Mouse (Mus musculus) midbrain, embryonic 13.5 days (tissue): ENCODE results near the gene Gstp3. TPM values are rescaled to one million over a fixed set of nuclear protein-coding genes. Genes with fewer than 3 reads are reported as not detected.

Experiments used
- ATAC-seq: fragments of 200-750 bp; cut with Nextera tagmentation; 2 replicates; pipeline ENCODE4 v1.8.0; 2017; ENCODE audit warnings: mild to moderate bottlenecking, moderate TSS enrichment, moderate library complexity
- H3K27ac ChIP-seq: fragments of 300-500 bp; sonication (generic); 2 replicates; pipeline ENCODE4 v1.5.1; 2015; ENCODE audit warnings: inconsistent platforms, mild to moderate bottlenecking, moderate library complexity
- H3K27me3 ChIP-seq: fragments of 300-500 bp; sonication (generic); 2 replicates; pipeline ENCODE4 v1.6.1; 2015; ENCODE audit warnings: mild to moderate bottlenecking, inconsistent platforms
- H3K36me3 ChIP-seq: fragments of 300-500 bp; sonication (generic); 2 replicates; pipeline ENCODE4 v1.6.1; 2015; ENCODE audit warnings: mild to moderate bottlenecking, inconsistent platforms
- H3K4me1 ChIP-seq: fragments of 300-500 bp; sonication (generic); replicated peaks from 2 replicates; pipeline ENCODE4 v1.6.1; 2015; ENCODE audit warnings: inconsistent platforms
- H3K4me2 ChIP-seq: fragments of 300-500 bp; sonication (generic); replicated peaks from 2 replicates; pipeline ENCODE4 v1.6.1; 2015; ENCODE audit warnings: moderate library complexity, mild to moderate bottlenecking, inconsistent platforms
- H3K4me3 ChIP-seq: fragments of 300-500 bp; sonication (generic); replicated peaks from 2 replicates; pipeline ENCODE4 v1.5.1; 2015; ENCODE audit warnings: mild to moderate bottlenecking, inconsistent platforms
- H3K9ac ChIP-seq: fragments of 300-500 bp; sonication (generic); replicated peaks from 2 replicates; pipeline ENCODE4 v1.6.1; 2015; ENCODE audit warnings: mild to moderate bottlenecking, inconsistent platforms
- H3K9me3 ChIP-seq: fragments of 300-500 bp; sonication (generic); 2 replicates; pipeline ENCODE4 v1.6.1; 2016; ENCODE audit warnings: mild to moderate bottlenecking, inconsistent platforms
- WGBS: fragments of 180-500 bp; shearing (Covaris S2); methylation state at CpG from one replicate; pipeline ENCODE4 v1.1.7; 2015; 5-methylcytosine and 5-hydroxymethylcytosine counted together
- polyA plus RNA-seq: library from polyadenylated mRNA; unstranded; fragments of >200 nt; fragmentation: Nextera tagmentation; extraction: Ambion mirVana; gene quantifications from 2 replicates; pipeline ENCODE4 v1.2.1, GENCODE M21; 2015

The Gstp3 gene
- polyA plus RNA-seq, 1 experiment from 2014 or later = not detected

DNA sequence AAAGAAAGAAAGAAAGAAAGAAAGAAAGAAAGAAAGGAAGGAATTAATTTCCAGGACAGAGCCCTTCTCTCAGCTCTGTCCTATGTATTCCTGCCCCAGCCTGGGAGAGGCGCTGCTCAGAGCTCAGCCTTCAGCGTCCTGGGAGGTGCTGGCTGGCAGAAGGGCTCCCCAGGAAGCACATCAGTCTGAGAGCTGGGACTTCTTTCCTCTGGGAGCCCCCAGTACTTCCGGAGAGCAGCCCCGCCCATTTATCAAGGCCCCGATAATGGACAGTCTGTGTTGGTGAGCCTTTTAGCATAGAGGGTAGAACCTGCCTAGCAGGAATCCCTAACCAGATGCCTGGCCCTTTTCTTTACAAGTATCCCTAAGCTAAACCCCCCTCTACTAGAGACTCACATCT is 28.8 kb upstream of the Gstp3 start:
- H3K27ac ChIP-seq = no peak overlapping the region
- H3K4me1 ChIP-seq = no peaks in the 10 kb centered on the region
- no peak overlapping the region for H3K9ac ChIP-seq
- H3K4me2 ChIP-seq = no peak overlapping the region
- no peak for ATAC-seq
- WGBS = 62% methylated on average over 5 of the region's 5 CpGs
- no peaks in the 10 kb centered on the region for H3K9me3 ChIP-seq
- no peak overlapping the region for H3K4me3 ChIP-seq
- peaks cover 7% of the 10 kb centered on the region; the same call in 1 of the 2 replicates for H3K27me3 ChIP-seq
- H3K36me3 ChIP-seq = no peaks in the 10 kb centered on the region

GRCm38 (mm10) chr19:4087090-4087489 is 27.7 kb upstream of the Gstp3 start:
- peaks cover 7% of the 10 kb centered on the region; the same call in 1 of the 2 replicates for H3K27me3 ChIP-seq

DNA sequence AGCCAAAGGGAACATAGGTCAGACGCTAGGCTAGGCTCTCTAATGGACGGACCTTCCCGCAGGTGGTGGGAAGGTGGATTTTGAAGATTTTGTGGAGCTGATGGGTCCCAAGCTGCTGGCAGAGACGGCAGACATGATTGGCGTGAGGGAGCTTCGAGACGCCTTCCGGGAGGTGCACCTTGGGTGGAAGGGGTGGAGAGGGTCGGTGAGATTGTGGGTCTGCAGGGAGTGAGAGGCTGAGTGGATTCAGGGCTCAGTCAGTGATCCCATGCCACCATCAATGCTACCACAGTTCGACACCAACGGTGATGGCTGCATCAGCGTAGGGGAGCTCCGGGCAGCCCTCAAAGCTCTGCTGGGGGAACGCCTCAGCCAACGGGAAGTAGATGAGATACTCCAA is 26.8 kb upstream of the Gstp3 start:
- 93% methylated on average over 15 of the region's 15 CpGs for WGBS
- Histone ChIP-seq H3K27ac (no peak overlapping the region), H3K36me3 (no peaks in the 10 kb centered on the region), H3K27me3 (peaks cover 7% of the 10 kb centered on the region; the same call in 1 of the 2 replicates), H3K4me1 (no peaks in the 10 kb centered on the region), H3K4me3 (no peak overlapping the region), H3K4me2 (no peak overlapping the region), H3K9ac (no peak overlapping the region), H3K9me3 (no peaks in the 10 kb centered on the region)
- no peak for ATAC-seq

More at GRCm38 (mm10) chr19:4087090-4087489, 27.7 kb upstream of the Gstp3 start:
- ATAC-seq = no peak
- no peak overlapping the region for H3K27ac ChIP-seq
- WGBS = 93% methylated on average over 5 of the region's 5 CpGs
- no peak overlapping the region for H3K4me3 ChIP-seq
- H3K9me3 ChIP-seq = no peaks in the 10 kb centered on the region
- H3K4me2 ChIP-seq = no peak overlapping the region
- no peaks in the 10 kb centered on the region for H3K36me3 ChIP-seq
- no peaks in the 10 kb centered on the region for H3K4me1 ChIP-seq
- H3K9ac ChIP-seq = no peak overlapping the region

DNA sequence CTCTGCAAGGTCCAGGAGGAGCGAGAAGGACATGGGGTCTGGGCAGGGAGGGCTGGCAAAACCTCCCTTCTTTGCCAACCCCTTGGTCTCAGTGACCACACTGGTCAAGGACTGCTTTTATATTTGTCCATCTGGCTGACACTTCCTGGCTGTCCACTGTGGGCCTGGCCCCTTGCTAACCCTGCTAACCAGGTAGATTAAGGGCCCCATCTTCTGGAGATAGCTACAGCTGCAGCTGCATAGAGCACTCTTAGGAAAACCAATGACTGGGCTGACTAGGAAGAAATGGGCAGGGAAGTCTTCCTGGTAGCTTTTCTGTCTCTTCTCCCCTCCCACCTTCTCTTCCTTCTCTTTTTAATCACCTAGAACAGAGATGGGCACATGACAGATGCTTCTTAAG is 25.6 kb upstream of the Gstp3 start:
- no peak for ATAC-seq
- H3K4me3 ChIP-seq = no peak overlapping the region
- H3K27ac ChIP-seq = no peak overlapping the region
- peaks cover 7% of the 10 kb centered on the region; the same call in 1 of the 2 replicates for H3K27me3 ChIP-seq
- 86% methylated on average over 1 of the region's 1 CpGs for WGBS
- H3K9me3 ChIP-seq = no peaks in the 10 kb centered on the region
- H3K9ac ChIP-seq = no peak overlapping the region
- H3K4me2 ChIP-seq = no peak overlapping the region
- no peaks in the 10 kb centered on the region for H3K4me1 ChIP-seq
- H3K36me3 ChIP-seq = no peaks in the 10 kb centered on the region

DNA sequence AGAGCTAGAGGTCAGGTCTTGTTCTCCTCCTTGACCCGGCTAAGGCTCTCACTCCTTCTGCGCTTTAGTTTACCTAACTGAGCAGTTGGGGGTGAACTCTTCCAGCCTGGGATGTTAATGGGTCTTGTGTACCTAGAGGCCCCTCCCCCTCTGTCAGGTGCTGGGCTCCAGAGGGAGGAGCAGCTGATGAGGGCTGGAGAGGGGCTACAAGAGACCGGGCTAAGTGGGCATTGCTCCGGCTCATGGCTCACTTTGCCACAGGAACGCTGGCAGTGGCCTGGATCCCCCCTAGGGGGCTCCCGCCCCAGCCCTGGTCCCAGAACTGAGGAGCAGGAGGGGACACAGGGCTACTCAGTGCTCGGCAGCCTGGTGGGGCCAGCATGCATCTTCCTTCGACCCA is 24.5 kb upstream of the Gstp3 start:
- Histone ChIP-seq H3K4me3 (no peak overlapping the region), H3K36me3 (no peaks in the 10 kb centered on the region), H3K9me3 (no peaks in the 10 kb centered on the region), H3K4me1 (no peaks in the 10 kb centered on the region), H3K27ac (no peak overlapping the region), H3K9ac (no peak overlapping the region), H3K27me3 (0 out of 2 replicates have a peak, but pooled peaks cover 3% of the 10 kb centered on the region), H3K4me2 (no peak overlapping the region)
- ATAC-seq = no peak
- 23% methylated on average over 8 of the region's 8 CpGs for WGBS

DNA sequence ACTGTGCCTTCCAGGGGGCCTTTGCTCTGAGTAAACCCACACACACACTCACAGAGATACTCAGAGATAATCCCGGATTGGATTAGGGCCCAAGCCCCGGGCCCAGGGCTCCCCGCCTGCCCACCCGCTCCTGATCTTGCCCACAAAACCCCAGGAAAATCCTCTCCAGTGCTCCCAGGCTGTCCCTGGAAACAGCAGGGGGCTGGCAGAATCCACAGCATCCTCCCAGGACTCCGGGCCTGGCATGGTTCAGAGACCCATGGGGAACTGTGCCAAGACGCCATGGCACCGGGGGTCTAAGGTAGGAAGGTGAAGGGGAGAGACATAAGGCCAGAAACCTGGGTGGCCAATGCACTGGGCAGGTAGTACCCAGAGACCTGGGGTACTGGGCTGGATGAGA is 23.9 kb upstream of the Gstp3 start:
- no peak overlapping the region for H3K27ac ChIP-seq
- H3K4me1 ChIP-seq = no peaks in the 10 kb centered on the region
- H3K9ac ChIP-seq = no peak overlapping the region
- H3K9me3 ChIP-seq = no peaks in the 10 kb centered on the region
- H3K4me3 ChIP-seq = no peak overlapping the region
- H3K27me3 ChIP-seq = 0 out of 2 replicates have a peak, but pooled peaks cover 3% of the 10 kb centered on the region
- H3K4me2 ChIP-seq = no peak overlapping the region
- no peaks in the 10 kb centered on the region for H3K36me3 ChIP-seq
- no peak for ATAC-seq
- WGBS = 73% methylated on average over 7 of the region's 7 CpGs

GRCm38 (mm10) chr19:4082219-4082965 is 23.0 kb upstream of the Gstp3 start:
- 86% methylated on average over 11 of the region's 11 CpGs for WGBS
- no peak overlapping the region for H3K4me2 ChIP-seq
- no peaks in the 10 kb centered on the region for H3K4me1 ChIP-seq
- no peak overlapping the region for H3K27ac ChIP-seq
- H3K9me3 ChIP-seq = no peaks in the 10 kb centered on the region
- H3K27me3 ChIP-seq = 0 out of 2 replicates have a peak, but pooled peaks cover 3% of the 10 kb centered on the region
- no peaks in the 10 kb centered on the region for H3K36me3 ChIP-seq
- ATAC-seq = no peak
- no peak overlapping the region for H3K4me3 ChIP-seq
- no peak overlapping the region for H3K9ac ChIP-seq

GRCm38 (mm10) chr19:4081394-4081793 is 22.0 kb upstream of the Gstp3 start, which contains the start of gene Cabp2:
TSS of gene Cabp2 (plus strand) at chr19:4081578.
- no peak for ATAC-seq
- 58% methylated on average over 3 of the region's 3 CpGs for WGBS
- no peak within 1 kb of the TSS for H3K27ac ChIP-seq

GRCm38 (mm10) chr19:4080511-4081009 is 21.2 kb upstream of the Gstp3 start:
- Histone ChIP-seq H3K36me3 (no peaks in the 10 kb centered on the region), H3K27me3 (0 out of 2 replicates have a peak, but pooled peaks cover 3% of the 10 kb centered on the region), H3K9me3 (no peaks in the 10 kb centered on the region), H3K27ac (no peak overlapping the region), H3K4me3 (no peak overlapping the region), H3K9ac (no peak overlapping the region), H3K4me2 (no peak overlapping the region), H3K4me1 (no peaks in the 10 kb centered on the region)
- 64% methylated on average over 8 of the region's 8 CpGs for WGBS
- ATAC-seq = no peak

More at GRCm38 (mm10) chr19:4081394-4081793, 22.0 kb upstream of the Gstp3 start, which contains the start of gene Cabp2:
- no peak within 1 kb of the TSS for H3K9ac ChIP-seq
- H3K4me3 ChIP-seq = no peak within 1 kb of the TSS
- H3K4me2 ChIP-seq = no peak within 1 kb of the TSS
- H3K27me3 ChIP-seq = 0 out of 2 replicates have a peak, but pooled peaks cover 3% of the 10 kb centered on the region
- H3K9me3 ChIP-seq = no peaks in the 10 kb centered on the region
- no peaks in the 10 kb centered on the region for H3K4me1 ChIP-seq
- H3K36me3 ChIP-seq = no peaks in the 10 kb centered on the region

GRCm38 (mm10) chr19:4079594-4079993 is 20.2 kb upstream of the Gstp3 start:
- H3K27ac ChIP-seq = no peak overlapping the region
- WGBS = 88% methylated on average over 1 of the region's 1 CpGs
- no peak for ATAC-seq
- no peak overlapping the region for H3K4me3 ChIP-seq
- no peak overlapping the region for H3K9ac ChIP-seq
- no peaks in the 10 kb centered on the region for H3K36me3 ChIP-seq
- H3K4me1 ChIP-seq = no peaks in the 10 kb centered on the region
- H3K27me3 ChIP-seq = no peaks in the 10 kb centered on the region
- H3K4me2 ChIP-seq = no peak overlapping the region
- H3K9me3 ChIP-seq = no peaks in the 10 kb centered on the region

- no peaks in the 10 kb centered on the region for H3K4me1 ChIP-seq
- H3K27me3 ChIP-seq = no peaks in the 10 kb centered on the region
- 86% methylated on average over 1 of the region's 1 CpGs for WGBS
- no peak for ATAC-seq
- no peak overlapping the region for H3K4me2 ChIP-seq
- H3K27ac ChIP-seq = no peak overlapping the region
- H3K9me3 ChIP-seq = no peaks in the 10 kb centered on the region
- no peak overlapping the region for H3K4me3 ChIP-seq
- no peak overlapping the region for H3K9ac ChIP-seq
- no peaks in the 10 kb centered on the region for H3K36me3 ChIP-seq
Measured at GRCm38 (mm10) chr19:4075531-4075930, 16.2 kb upstream of the Gstp3 start.

DNA sequence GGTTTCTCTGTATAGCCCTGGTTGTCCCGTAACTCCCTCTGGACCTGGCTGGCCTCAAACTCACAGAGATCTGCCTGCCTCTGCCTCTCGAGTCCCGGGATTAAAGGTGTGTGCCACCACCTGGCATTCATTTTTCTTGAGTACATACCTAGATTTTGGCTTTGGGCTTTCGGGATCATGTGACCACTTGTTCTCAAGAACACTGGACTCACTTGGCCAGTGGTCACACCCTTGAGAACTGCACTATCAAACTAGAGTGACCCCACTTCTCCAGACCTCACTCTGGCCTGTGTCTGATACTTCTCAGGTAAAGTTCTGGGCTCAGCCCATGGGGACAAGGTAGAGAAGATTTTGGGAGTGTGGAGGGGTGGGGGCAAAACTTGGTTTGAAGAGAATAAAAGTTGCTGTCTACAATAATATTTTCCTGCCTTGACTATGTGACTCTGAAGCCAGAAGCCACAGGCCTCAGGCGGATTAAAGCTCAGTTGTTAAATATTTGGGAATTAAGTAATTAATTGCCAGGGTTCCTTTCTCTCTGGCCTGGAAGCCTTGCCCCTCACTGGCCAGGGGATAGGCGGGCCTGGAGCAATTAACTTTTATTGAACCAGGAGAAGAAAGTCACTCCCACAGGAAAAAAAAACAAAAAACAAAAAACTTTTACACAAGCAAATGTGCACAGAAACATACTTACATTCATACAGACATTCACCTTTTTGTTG is 13.5 kb upstream of the Gstp3 start:
- no peak for ATAC-seq
- no peak overlapping the region for H3K27ac ChIP-seq
- 81% methylated on average over 6 of the region's 6 CpGs for WGBS

More for the DNA sequence above, 13.5 kb upstream of the Gstp3 start:
- Histone ChIP-seq H3K36me3 (no peaks in the 10 kb centered on the region), H3K4me1 (no peaks in the 10 kb centered on the region), H3K4me3 (no peak overlapping the region), H3K9me3 (no peaks in the 10 kb centered on the region), H3K27me3 (no peaks in the 10 kb centered on the region), H3K4me2 (no peak overlapping the region), H3K9ac (no peak overlapping the region)
